In the genomic region with DNA sequence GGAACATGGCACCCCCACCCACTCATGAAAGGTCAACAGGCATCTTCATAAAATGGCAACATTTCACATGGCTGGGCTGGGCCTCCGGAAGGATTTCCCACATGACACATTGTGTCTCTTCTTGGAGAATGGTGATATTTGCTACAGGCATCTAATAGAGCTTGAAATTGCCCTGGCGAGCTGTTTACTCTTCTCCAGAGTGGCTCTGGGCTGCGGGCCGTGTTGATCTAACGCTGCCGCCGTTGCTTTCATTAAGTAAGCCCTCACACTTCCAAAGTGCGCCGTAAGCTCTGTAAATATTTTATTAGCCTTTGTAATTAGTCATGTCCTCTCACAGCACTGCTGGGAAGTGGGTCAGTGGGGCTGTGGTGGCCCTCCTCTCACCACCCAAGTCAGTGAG, we compare ENCODE assay signal across 16 mouse cellular contexts.
DNase-seq lines count a peak whose midpoint lies in the region; ATAC-seq lines count a peak whose summit lies in the region.
"Had no signal": no experiment of that assay in that cellular context is flagged by ENCODE, and none has a peak within 500 bp of the region (broad histone marks: within the 10 kb centered on the region; RNA-seq: fewer than 3 reads in every experiment).

No protein-coding gene starts in this region.

- H3K4me1 ChIP-seq in intestine, embryonic 15.5 days (replicated peaks) = peaks cover 33% of the 10 kb centered on the region
- H3K4me1 ChIP-seq in intestine, embryonic 16.5 days (ENCODE audit: control insufficient read depth, insufficient read depth, low read length) = peaks cover 22% of the 10 kb centered on the region

- no peaks in the 10 kb centered on the region for H3K36me3 ChIP-seq in intestine, embryonic 15.5 days
- H3K36me3 ChIP-seq in intestine, embryonic 16.5 days (ENCODE audit: control insufficient read depth, insufficient read depth, low read length) = no peaks in the 10 kb centered on the region
- H3K36me3 ChIP-seq: embryonic facial prominence, embryonic 12.5 days; hindbrain, embryonic 10.5 days had no signal

- no peak overlapping the region for H3K4me2 ChIP-seq in intestine, embryonic 15.5 days (replicated peaks)
- H3K4me2 ChIP-seq in intestine, embryonic 16.5 days (ENCODE audit: low read depth, low read length) = no peak overlapping the region
- H3K4me2 ChIP-seq: embryonic facial prominence, embryonic 12.5 days had no signal

- H3K9me3 ChIP-seq in intestine, embryonic 15.5 days = no peaks in the 10 kb centered on the region
- no peaks in the 10 kb centered on the region for H3K9me3 ChIP-seq in intestine, embryonic 16.5 days (ENCODE audit: control insufficient read depth, low read length)
- H3K9me3 ChIP-seq: embryonic facial prominence, embryonic 12.5 days; hindbrain, embryonic 10.5 days had no signal

- 30% methylated on average over 9 of the region's 9 CpGs for WGBS in intestine, embryonic 15.5 days
- WGBS in intestine, embryonic 16.5 days = 29% methylated on average over 9 of the region's 9 CpGs

- peak overlapping the region; percentile 11; the same call in 1 of the 2 replicates for H3K27ac ChIP-seq in intestine, embryonic 15.5 days
- no peak overlapping the region; the same call in 1 of the 2 replicates for H3K27ac ChIP-seq in intestine, embryonic 16.5 days (ENCODE audit: low read length)
- H3K27ac ChIP-seq: embryonic facial prominence, embryonic 12.5 days; hindbrain, embryonic 10.5 days; liver, embryonic 14.5 days had no signal

- H3K9ac ChIP-seq in intestine, embryonic 15.5 days = no peak overlapping the region
- H3K9ac ChIP-seq in intestine, embryonic 16.5 days (ENCODE audit: low read depth, low read length) = no peak overlapping the region
- H3K9ac ChIP-seq: embryonic facial prominence, embryonic 12.5 days; liver, embryonic 14.5 days had no signal

- H3K27me3 ChIP-seq in intestine, embryonic 15.5 days (replicated peaks) = no peaks in the 10 kb centered on the region
- no peaks in the 10 kb centered on the region for H3K27me3 ChIP-seq in intestine, embryonic 16.5 days (replicated peaks; ENCODE audit: control insufficient read depth, insufficient read depth, low read length)
- H3K27me3 ChIP-seq: embryonic facial prominence, embryonic 12.5 days; Patski had no signal

- ATAC-seq in intestine, embryonic 15.5 days = peak; percentile 29; the same call in 1 of the 2 replicates
- ATAC-seq in intestine, embryonic 16.5 days = no peak
- ATAC-seq: Patski had no signal

- peak; percentile 42 for DNase-seq in kidney, adult 9 months
- DNase-seq in kidney, postnatal 4 days = peak; percentile 34 to 67
- peak; percentile 49 for DNase-seq in lung, postnatal 14 days
- no peak for DNase-seq in thymus, postnatal 14 days
- no peak for DNase-seq in left cerebral cortex, adult 11 months (ENCODE audit: low spot score)
- no peak for DNase-seq in cerebellum, postnatal 4 days (ENCODE audit: low spot score in 2 of 2)
- DNase-seq: cerebellum, postnatal 25 days; gastrocnemius, postnatal 36 days; layer of hippocampus, adult 9-11 months; thymus, adult 2 months had no signal

- no peak overlapping the region for H3K4me3 ChIP-seq in intestine, embryonic 15.5 days (replicated peaks)
- H3K4me3 ChIP-seq in intestine, embryonic 16.5 days (ENCODE audit: low read length) = no peak overlapping the region
- H3K4me3 ChIP-seq: embryonic facial prominence, embryonic 12.5 days; hindbrain, embryonic 10.5 days had no signal

Comparison
In these comparisons a context has a peak if more than half of its experiments do, and no peak if none do; other contexts are left out.
1. DNase-seq: peak in kidney, adult 9 months (single experiment), kidney, postnatal 4 days (2 of 2) and lung, postnatal 14 days (single experiment); none in thymus, postnatal 14 days (single experiment), left cerebral cortex, adult 11 months (single experiment) and cerebellum, postnatal 4 days (0 of 2).